In the genomic region with DNA sequence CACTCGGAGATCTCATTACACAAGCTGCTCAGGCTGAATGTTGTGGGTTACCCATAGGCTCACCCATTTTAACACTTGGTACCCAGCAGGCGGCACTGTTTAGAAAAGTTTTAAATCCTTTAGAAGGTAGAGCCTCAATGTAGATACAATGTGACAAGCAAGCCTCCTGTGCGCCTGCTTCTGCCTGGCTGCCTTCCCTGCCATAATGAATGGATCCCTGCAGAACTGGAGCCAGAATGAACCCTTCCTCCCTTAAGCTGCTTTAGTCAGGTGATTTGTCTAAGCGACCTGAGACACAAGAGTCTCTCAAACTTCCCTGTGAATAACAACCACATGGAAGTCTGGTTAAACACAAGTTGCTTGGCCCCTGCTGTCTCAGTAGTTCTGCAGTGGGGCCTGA, we compare ENCODE assay signal across 25 mouse cellular contexts.
DNase-seq lines count a peak whose midpoint lies in the region; ATAC-seq and TF ChIP-seq lines count a peak whose summit lies in the region.
"Had no signal": no experiment of that assay in that cellular context is flagged by ENCODE, and none has a peak within 500 bp of the region (broad histone marks: within the 10 kb centered on the region; RNA-seq: fewer than 3 reads in every experiment).

No protein-coding gene starts in this region.

- 0 out of 2 replicates have a peak, but pooled peaks have one; percentile 13 for TF ChIP-seq CTCF in lung, embryonic 14.5 days (IDR thresholded peaks at IDR 0.05; ENCODE audit: low read depth)
- no peak for TF ChIP-seq CTCF in brain, embryonic 14.5 days (IDR thresholded peaks at IDR 0.05; ENCODE audit: borderline replicate concordance, extremely low read depth, insufficient read depth, insufficient read length)

- H3K4me2 ChIP-seq in lung, embryonic 14.5 days = no peak overlapping the region
- H3K4me2 ChIP-seq: embryonic facial prominence, embryonic 15.5 days; heart, embryonic 11.5 days; heart, embryonic 15.5 days; hindbrain, embryonic 15.5 days had no signal

- H3K36me3 ChIP-seq in heart, embryonic 10.5 days = no peaks in the 10 kb centered on the region
- H3K36me3 ChIP-seq in lung, embryonic 14.5 days (ENCODE audit: insufficient read depth) = no peaks in the 10 kb centered on the region
- no peaks in the 10 kb centered on the region for H3K36me3 ChIP-seq in ES-E14 (ENCODE audit: control insufficient read depth, insufficient read depth, low read length, poor library complexity, severe bottlenecking)
- H3K36me3 ChIP-seq: embryonic facial prominence, embryonic 15.5 days; forebrain, embryonic 10.5 days; heart, embryonic 15.5 days; hindbrain, embryonic 10.5 days; hindbrain, embryonic 15.5 days had no signal

- no peak for TF ChIP-seq POLR2A in brain, embryonic 14.5 days (IDR thresholded peaks at IDR 0.05; ENCODE audit: borderline replicate concordance, extremely low read depth, insufficient read depth, insufficient read length, poor library complexity, severe bottlenecking)

- no peaks in the 10 kb centered on the region for H3K9me3 ChIP-seq in heart, embryonic 10.5 days
- H3K9me3 ChIP-seq in lung, embryonic 14.5 days (ENCODE audit: low read depth, low read length) = no peaks in the 10 kb centered on the region
- no peaks in the 10 kb centered on the region for H3K9me3 ChIP-seq in ES-E14 (ENCODE audit: control insufficient read depth, insufficient read depth, low read depth, low read length)
- H3K9me3 ChIP-seq: embryonic facial prominence, embryonic 15.5 days; forebrain, embryonic 10.5 days; heart, embryonic 15.5 days; hindbrain, embryonic 10.5 days; hindbrain, embryonic 15.5 days had no signal

- in situ Hi-C loops in ES-E14 (cut with MboI; ENCODE audit: low sequenced_read_pairs in 2 of 2, unreplicated experiment in 2 of 2) = no loop called here

- H3K4me3 ChIP-seq in heart, embryonic 10.5 days = no peak overlapping the region
- H3K4me3 ChIP-seq in lung, embryonic 14.5 days (ENCODE audit: low read depth, low read length) = no peak overlapping the region
- no peak overlapping the region for H3K4me3 ChIP-seq in ES-E14 (ENCODE audit: insufficient read depth in 1 of 2, low read depth in 1 of 2, low read length in 2 of 2, poor library complexity in 1 of 2, severe bottlenecking in 1 of 2)
- H3K4me3 ChIP-seq: embryonic facial prominence, embryonic 15.5 days; erythroblast, embryonic 14.5 days; forebrain, embryonic 10.5 days; gastrocnemius, adult 2 months; heart, embryonic 15.5 days; hindbrain, embryonic 10.5 days; hindbrain, embryonic 15.5 days had no signal

- 0 out of 2 replicates have a peak overlapping the region, but pooled peaks have one; percentile 11 for H3K27ac ChIP-seq in heart, embryonic 10.5 days
- no peak overlapping the region for H3K27ac ChIP-seq in lung, embryonic 14.5 days (ENCODE audit: low read depth)
- H3K27ac ChIP-seq in ES-E14 (ENCODE audit: insufficient read depth, low read depth, low read length, poor library complexity, severe bottlenecking) = no peak overlapping the region
- H3K27ac ChIP-seq: embryonic facial prominence, embryonic 15.5 days; forebrain, embryonic 10.5 days; gastrocnemius, adult 2 months; heart, embryonic 15.5 days; hindbrain, embryonic 10.5 days; hindbrain, embryonic 15.5 days had no signal

- H3K4me1 ChIP-seq in heart, embryonic 10.5 days = peaks cover 29% of the 10 kb centered on the region
- no peaks in the 10 kb centered on the region for H3K4me1 ChIP-seq in lung, embryonic 14.5 days (ENCODE audit: insufficient read depth)
- no peaks in the 10 kb centered on the region for H3K4me1 ChIP-seq in ES-E14 (ENCODE audit: control insufficient read depth in 2 of 2, insufficient read depth in 2 of 2, low read length in 2 of 2, poor library complexity in 1 of 2)
- H3K4me1 ChIP-seq: embryonic facial prominence, embryonic 15.5 days; forebrain, embryonic 10.5 days; hindbrain, embryonic 10.5 days; hindbrain, embryonic 15.5 days had no signal

- no peak overlapping the region for H3K9ac ChIP-seq in lung, embryonic 14.5 days
- no peak overlapping the region for H3K9ac ChIP-seq in ES-E14 (ENCODE audit: insufficient read depth, low read depth, low read length, poor library complexity, severe bottlenecking)
- H3K9ac ChIP-seq: embryonic facial prominence, embryonic 15.5 days; heart, embryonic 15.5 days; hindbrain, embryonic 15.5 days had no signal

- H3K27me3 ChIP-seq in heart, embryonic 10.5 days (ENCODE audit: insufficient read depth, poor library complexity, severe bottlenecking) = no peaks in the 10 kb centered on the region
- no peaks in the 10 kb centered on the region for H3K27me3 ChIP-seq in lung, embryonic 14.5 days (ENCODE audit: insufficient read depth, low read length)
- H3K27me3 ChIP-seq: heart, embryonic 15.5 days; hindbrain, embryonic 15.5 days had no signal

- 77% methylated on average over 4 of the region's 4 CpGs for WGBS in heart, embryonic 10.5 days
- WGBS in lung, embryonic 14.5 days = 64% methylated on average over 4 of the region's 4 CpGs

- peak; percentile 70 for DNase-seq in heart, embryonic 10.5 days (ENCODE audit: low spot score)
- no peak for DNase-seq in heart, postnatal 4 days
- DNase-seq in lung, embryonic 14.5 days = peak; percentile 16
- no peak for DNase-seq in lung, postnatal 14 days
- peak; percentile 13 for DNase-seq in ES-E14 (ENCODE audit: low read depth, low spot score)
- peak; percentile 15 for DNase-seq in brain, embryonic 14.5 days (ENCODE audit: low read depth)
- DNase-seq in ovary, adult 18-20 months (ENCODE audit: low spot score) = no peak
- DNase-seq in neural tube, embryonic 10.5 days (ENCODE audit: extremely low spot score, low spot score) = no peak
- DNase-seq: adrenal gland, postnatal 14 days; cerebellum, adult 18-20 months; cerebellum, adult 9-11 months; cerebellum, postnatal 36 days; gastrocnemius, adult 2 months; gastrocnemius, postnatal 25 days; heart, postnatal 14 days had no signal

- no peak for ATAC-seq in lung, embryonic 14.5 days (ENCODE audit: insufficient read depth)
- ATAC-seq: activated CD4-positive, CD25-positive, alpha-beta regulatory T cell, adult 4 months; forebrain, embryonic 14.5 days; intestine, embryonic 16.5 days had no signal

TF ChIP-seq in ES-E14, 5 proteins besides CTCF, POLR2A, EP300 and RAD21:
- TF ChIP-seq ZNF384 (IDR thresholded peaks at IDR 0.05; ENCODE audit: low read depth, low read length) (no peak), ZC3H11A (IDR thresholded peaks at IDR 0.05; ENCODE audit: borderline replicate concordance, low read depth, low read length) (no peak), CHD2 (IDR thresholded peaks at IDR 0.05; ENCODE audit: low read depth, low read length) (no peak), HCFC1 (IDR thresholded peaks at IDR 0.05; ENCODE audit: borderline replicate concordance, insufficient read depth, low read length) (no peak), MAFK (IDR thresholded peaks at IDR 0.05; ENCODE audit: insufficient read depth, low read depth, low read length) (no peak)

Comparison
In these comparisons a context has a peak if more than half of its experiments do, and no peak if none do; other contexts are left out.
1. DNase-seq: peak in heart, embryonic 10.5 days (single experiment), lung, embryonic 14.5 days (single experiment), ES-E14 (single experiment) and brain, embryonic 14.5 days (single experiment); none in heart, postnatal 4 days (single experiment), lung, postnatal 14 days (single experiment), ovary, adult 18-20 months (single experiment) and neural tube, embryonic 10.5 days (single experiment).